Mouse (Mus musculus): Measurements from ENCODE around the gene Olfr853.

The Olfr853 gene

DNA sequence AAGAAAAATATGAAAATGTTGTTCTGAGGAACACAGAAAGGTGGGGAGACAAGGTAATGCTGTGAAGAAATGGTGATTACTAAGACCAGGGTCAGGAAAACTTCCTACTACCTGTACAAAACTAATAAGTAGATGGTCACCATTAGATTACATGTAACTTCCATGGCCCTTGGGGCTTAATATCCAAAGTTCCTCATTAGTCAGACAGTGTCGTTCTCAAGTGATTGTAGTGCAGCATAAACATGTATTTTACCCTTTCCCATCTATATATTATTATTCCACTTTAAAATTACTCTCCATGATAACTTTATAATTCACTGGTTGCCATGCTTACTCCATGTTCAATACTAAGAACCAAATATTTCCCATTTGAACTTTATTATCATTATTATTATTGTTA is at the start of gene Olfr853:
Olfr853 (minus strand) TSS at position 101 of the 400 bp plus-strand sequence.
- DNase-seq (ENCODE audit: low read depth, low spot score): no peak

DNA sequence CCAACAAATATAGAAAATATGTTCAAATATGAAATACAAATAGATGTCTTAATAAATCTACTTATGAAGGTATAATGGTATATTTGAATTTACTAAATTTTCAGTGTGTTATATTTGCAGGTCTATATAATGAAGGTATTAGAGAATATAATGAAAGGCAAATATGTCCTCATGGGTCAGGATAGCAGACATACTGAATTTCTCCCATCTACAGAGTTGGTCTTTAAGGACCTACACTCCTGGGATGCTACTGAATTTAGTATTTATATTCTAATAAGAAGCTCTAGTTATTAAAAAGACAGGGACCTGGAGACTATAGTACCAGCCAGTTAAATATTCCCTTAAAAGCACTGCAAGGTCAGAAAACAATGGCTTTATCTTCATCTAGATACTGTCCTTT is 41.4 kb upstream of the Olfr853 start, which contains the start of gene Olfr855:
Olfr855 (plus strand) TSS at position 301 of the 400 bp plus-strand sequence.
- DNase-seq (ENCODE audit: low read depth, low spot score): no peak

DNA sequence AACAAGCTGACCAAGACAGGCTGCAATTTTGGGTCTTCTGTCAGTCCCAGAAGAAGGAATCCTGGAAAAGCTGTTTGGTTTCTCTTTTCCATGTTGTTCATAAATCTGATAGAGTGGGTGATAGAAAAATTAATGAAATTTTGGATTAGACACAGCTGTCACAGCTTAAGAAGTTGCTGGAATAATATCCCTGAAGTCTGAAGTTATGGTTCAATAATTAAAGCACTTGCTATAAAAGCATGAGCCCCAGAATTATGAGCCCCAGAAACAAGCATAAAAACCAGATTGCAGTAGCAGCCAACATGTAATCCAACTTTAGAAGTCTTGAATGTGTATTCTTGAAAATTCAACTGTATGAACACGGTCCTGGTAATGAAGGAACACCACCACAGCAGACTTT is 26.4 kb upstream of the Olfr853 start, which contains the start of gene Olfr854:
Olfr854 (minus strand) TSS at position 101 of the 400 bp plus-strand sequence.
- DNase-seq (ENCODE audit: low read depth, low spot score): no peak

DNA sequence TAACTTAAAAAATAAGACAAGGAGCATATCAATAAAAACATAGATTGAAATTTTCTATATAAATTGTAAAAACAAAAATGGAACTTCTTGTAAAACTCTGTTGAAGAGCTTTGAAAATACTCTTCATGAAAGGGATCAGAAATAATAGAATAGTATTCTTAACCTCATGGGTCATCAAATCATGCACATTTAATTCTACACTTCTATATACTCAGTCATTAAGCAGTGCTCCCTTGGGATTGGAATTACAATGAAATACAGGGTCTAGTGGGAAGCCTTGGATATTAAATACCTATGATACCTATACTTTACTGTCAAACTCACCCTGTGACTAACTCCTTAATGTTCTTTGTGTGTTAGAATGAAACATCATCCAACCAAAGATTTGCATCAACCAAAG is 47.9 kb downstream of the Olfr853 start, which contains the start of gene Olfr851:
Olfr851 (plus strand) TSS at position 301 of the 400 bp plus-strand sequence.
- no peak for DNase-seq (ENCODE audit: low read depth, low spot score)

All from retina, adult 2 months (tissue).